Mouse (Mus musculus): ENCODE measurements at regions not wholly inside any gene's neighbourhood (a gene's known extent, or its start where the extent isn't known, plus 50 kb on each side); places are given as distances from the start of the nearest gene placed in this dataset.

DNA sequence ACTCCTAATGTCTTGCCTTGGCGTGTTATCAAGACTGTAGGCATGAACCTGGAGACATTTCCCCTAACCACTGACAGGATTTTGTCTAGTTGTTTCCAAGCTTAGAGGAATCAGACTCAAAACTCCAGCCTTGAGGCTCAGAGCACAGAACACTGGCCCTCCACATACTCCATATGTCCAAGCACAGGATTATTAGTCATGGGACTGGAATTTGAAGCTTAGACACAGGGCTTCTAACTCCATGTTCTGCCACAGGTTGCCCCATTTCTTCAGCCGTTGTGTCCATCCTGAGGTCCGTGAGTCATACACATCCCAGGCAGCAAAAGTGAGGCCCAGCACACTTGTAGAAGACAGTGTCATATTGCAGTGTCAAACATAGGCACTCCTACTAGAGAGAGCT lies 68.9 kb downstream of the Gpr6 start:
- H3K27me3 ChIP-seq (ENCODE audit: control insufficient read depth, insufficient read depth, low read length), result no peaks in the 10 kb centered on the region
- no peak overlapping the region for H3K4me2 ChIP-seq (replicated peaks; ENCODE audit: low read depth, low read length)
- H3K4me3 ChIP-seq (ENCODE audit: low read length), result no peak overlapping the region
- no peaks in the 10 kb centered on the region for H3K36me3 ChIP-seq (ENCODE audit: control insufficient read depth, insufficient read depth, low read length)
- H3K27ac ChIP-seq (ENCODE audit: low read depth, low read length), result no peak overlapping the region
- H3K9me3 ChIP-seq (ENCODE audit: control insufficient read depth, low read length), result no peaks in the 10 kb centered on the region
- ATAC-seq (ENCODE audit: low FRiP score, low TSS enrichment), result no peak
- no peak overlapping the region for H3K9ac ChIP-seq (ENCODE audit: low read depth, low read length)
- 69% methylated on average over 3 of the region's 3 CpGs for WGBS
- no peaks in the 10 kb centered on the region for H3K4me1 ChIP-seq (ENCODE audit: control insufficient read depth, insufficient read depth, low read length)

DNA sequence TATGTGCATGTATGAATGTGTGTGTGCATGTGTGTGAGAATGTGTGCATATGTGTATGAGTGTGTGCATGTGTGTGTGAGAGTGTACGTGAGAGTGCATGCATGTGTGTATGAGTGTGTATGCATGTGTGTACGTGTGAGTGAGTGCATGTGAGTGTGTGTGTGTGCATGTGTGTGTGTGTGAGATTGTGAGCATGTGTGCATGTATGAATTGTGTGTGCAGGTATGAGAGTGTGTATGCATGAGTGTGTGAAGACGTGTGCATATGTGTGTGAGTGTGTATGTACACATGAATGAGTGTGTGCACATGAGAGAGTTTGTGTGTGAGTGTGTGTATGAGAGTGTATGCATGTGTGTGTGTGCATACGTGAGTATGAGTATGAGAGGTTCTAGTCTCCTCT lies 71.1 kb downstream of the Gpr6 start:
- ATAC-seq (ENCODE audit: low FRiP score, low TSS enrichment), result no peak
- H3K4me3 ChIP-seq (ENCODE audit: low read length), result no peak overlapping the region
- 86% methylated on average over 4 of the region's 4 CpGs for WGBS
- H3K4me1 ChIP-seq (ENCODE audit: control insufficient read depth, insufficient read depth, low read length), result no peaks in the 10 kb centered on the region
- H3K4me2 ChIP-seq (replicated peaks; ENCODE audit: low read depth, low read length), result no peak overlapping the region
- H3K9ac ChIP-seq (ENCODE audit: low read depth, low read length), result no peak overlapping the region
- no peaks in the 10 kb centered on the region for H3K27me3 ChIP-seq (ENCODE audit: control insufficient read depth, insufficient read depth, low read length)
- no peaks in the 10 kb centered on the region for H3K36me3 ChIP-seq (ENCODE audit: control insufficient read depth, insufficient read depth, low read length)
- H3K9me3 ChIP-seq (ENCODE audit: control insufficient read depth, low read length), result no peaks in the 10 kb centered on the region
- no peak overlapping the region for H3K27ac ChIP-seq (ENCODE audit: low read depth, low read length)

- no peak overlapping the region for H3K27ac ChIP-seq (ENCODE audit: low read depth, low read length)
- no peaks in the 10 kb centered on the region for H3K4me1 ChIP-seq (ENCODE audit: control insufficient read depth, insufficient read depth, low read length)
- no peak overlapping the region for H3K9ac ChIP-seq (ENCODE audit: low read depth, low read length)
- no peak overlapping the region for H3K4me2 ChIP-seq (replicated peaks; ENCODE audit: low read depth, low read length)
- no peak overlapping the region for H3K4me3 ChIP-seq (ENCODE audit: low read length)
- H3K36me3 ChIP-seq (ENCODE audit: control insufficient read depth, insufficient read depth, low read length), result no peaks in the 10 kb centered on the region
- no peaks in the 10 kb centered on the region for H3K27me3 ChIP-seq (ENCODE audit: control insufficient read depth, insufficient read depth, low read length)
- 85% methylated on average over 12 of the region's 12 CpGs for WGBS
- H3K9me3 ChIP-seq (ENCODE audit: control insufficient read depth, low read length), result no peaks in the 10 kb centered on the region
- ATAC-seq (ENCODE audit: low FRiP score, low TSS enrichment), result no peak
Observed at GRCm38 (mm10) chr10:40999486-40999885, 72.6 kb downstream of the Gpr6 start.

DNA sequence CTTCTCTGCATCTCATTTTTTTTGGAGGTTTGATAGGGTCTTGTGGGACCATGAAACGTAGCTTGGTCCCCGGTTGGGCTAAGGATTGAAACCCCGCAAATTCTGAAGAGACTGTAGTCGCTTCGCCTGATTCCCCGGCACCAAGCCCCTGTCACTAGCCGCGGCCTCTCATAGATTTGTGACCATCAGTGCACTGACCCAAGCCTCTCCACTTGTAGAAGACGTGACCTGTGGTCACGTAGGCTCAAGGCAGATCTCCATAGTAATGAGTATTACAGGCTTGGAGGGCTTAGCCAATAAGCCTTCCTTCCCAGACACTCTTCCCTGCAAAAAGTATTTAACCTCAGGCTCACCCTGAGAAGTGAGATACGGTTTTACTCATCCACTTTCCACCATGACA lies 73.3 kb downstream of the Gpr6 start:
- Histone ChIP-seq H3K27ac (ENCODE audit: low read depth, low read length) (no peak overlapping the region), H3K4me2 (replicated peaks; ENCODE audit: low read depth, low read length) (no peak overlapping the region), H3K27me3 (ENCODE audit: control insufficient read depth, insufficient read depth, low read length) (no peaks in the 10 kb centered on the region), H3K4me1 (ENCODE audit: control insufficient read depth, insufficient read depth, low read length) (no peaks in the 10 kb centered on the region), H3K9me3 (ENCODE audit: control insufficient read depth, low read length) (no peaks in the 10 kb centered on the region), H3K4me3 (ENCODE audit: low read length) (no peak overlapping the region), H3K36me3 (ENCODE audit: control insufficient read depth, insufficient read depth, low read length) (no peaks in the 10 kb centered on the region), H3K9ac (ENCODE audit: low read depth, low read length) (no peak overlapping the region)
- 82% methylated on average over 11 of the region's 11 CpGs for WGBS
- no peak for ATAC-seq (ENCODE audit: low FRiP score, low TSS enrichment)

DNA sequence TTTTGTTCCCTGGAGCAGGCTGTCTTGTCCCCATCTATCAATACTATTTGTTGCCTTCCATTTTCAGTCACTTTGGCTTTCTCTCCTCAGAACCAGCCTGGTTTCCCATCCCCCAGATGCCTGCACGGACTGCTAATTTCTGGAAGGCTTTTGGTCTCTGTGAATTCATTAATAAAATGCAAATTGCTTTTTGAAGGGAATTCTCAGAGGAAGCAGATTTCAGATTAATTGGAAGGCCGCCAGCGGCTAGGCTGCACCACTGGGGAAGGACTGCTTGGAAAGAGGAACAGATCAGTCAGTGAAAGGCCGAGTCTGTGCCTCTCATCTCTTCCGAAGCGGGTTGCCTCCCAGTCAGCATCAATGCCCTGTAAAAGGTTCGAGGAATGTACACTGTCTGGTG lies 73.8 kb downstream of the Gpr6 start:
- Histone ChIP-seq H3K4me3 (ENCODE audit: low read length) (no peak overlapping the region), H3K9ac (ENCODE audit: low read depth, low read length) (no peak overlapping the region), H3K27me3 (ENCODE audit: control insufficient read depth, insufficient read depth, low read length) (no peaks in the 10 kb centered on the region), H3K27ac (ENCODE audit: low read depth, low read length) (no peak overlapping the region), H3K36me3 (ENCODE audit: control insufficient read depth, insufficient read depth, low read length) (no peaks in the 10 kb centered on the region), H3K4me1 (ENCODE audit: control insufficient read depth, insufficient read depth, low read length) (no peaks in the 10 kb centered on the region), H3K9me3 (ENCODE audit: control insufficient read depth, low read length) (no peaks in the 10 kb centered on the region), H3K4me2 (replicated peaks; ENCODE audit: low read depth, low read length) (no peak overlapping the region)
- ATAC-seq (ENCODE audit: low FRiP score, low TSS enrichment), result no peak
- 63% methylated on average over 7 of the region's 7 CpGs for WGBS

- Histone ChIP-seq H3K4me2 (replicated peaks; ENCODE audit: low read depth, low read length) (no peak overlapping the region), H3K9me3 (ENCODE audit: control insufficient read depth, low read length) (no peaks in the 10 kb centered on the region), H3K9ac (ENCODE audit: low read depth, low read length) (no peak overlapping the region), H3K27ac (ENCODE audit: low read depth, low read length) (no peak overlapping the region), H3K36me3 (ENCODE audit: control insufficient read depth, insufficient read depth, low read length) (no peaks in the 10 kb centered on the region), H3K27me3 (ENCODE audit: control insufficient read depth, insufficient read depth, low read length) (no peaks in the 10 kb centered on the region), H3K4me1 (ENCODE audit: control insufficient read depth, insufficient read depth, low read length) (no peaks in the 10 kb centered on the region), H3K4me3 (ENCODE audit: low read length) (no peak overlapping the region)
- 57% methylated on average over 5 of the region's 5 CpGs for WGBS
- no peak for ATAC-seq (ENCODE audit: low FRiP score, low TSS enrichment)
Observed at GRCm38 (mm10) chr10:40997606-40998005, 74.5 kb downstream of the Gpr6 start.

All from kidney, embryonic 14.5 days (tissue).